Mouse (Mus musculus) forebrain, embryonic 11.5 days (tissue): Measurements from ENCODE around the gene Fbxo46. TPM values are rescaled to one million over a fixed set of nuclear protein-coding genes. Genes with fewer than 3 reads are reported as not detected.
"Not testable (repeated sequence)": the region's sequence is repeated elsewhere in the genome, so short reads cannot be mapped to it uniquely, and the experiment has no call there.

Experiments
- ATAC-seq: fragments of 200-750 bp; cut with Nextera tagmentation; replicated peaks from 2 replicates; pipeline ENCODE4 v1.8.0; 2017; ENCODE audit warnings: moderate TSS enrichment; ENCODE audit not compliant: low FRiP score
- DNase-seq: peaks from one replicate; pipeline ENCODE4 v3.0.0-alpha.2; 2017; ENCODE audit warnings: low spot score
- H3K27ac ChIP-seq: fragments of 300-500 bp; sonication (generic); 2 replicates; pipeline ENCODE4 v1.5.1; 2014; ENCODE audit warnings: low read depth, low read length
- H3K27me3 ChIP-seq: fragments of 300-500 bp; sonication (generic); 2 replicates; pipeline ENCODE4 v1.6.1; 2014; ENCODE audit warnings: mild to moderate bottlenecking, low read length, mixed read lengths; ENCODE audit not compliant: control insufficient read depth, insufficient read depth
- H3K36me3 ChIP-seq: fragments of 300-500 bp; sonication (generic); 2 replicates; pipeline ENCODE4 v1.6.1; 2014; ENCODE audit warnings: mild to moderate bottlenecking, low read length, moderate library complexity, mixed read lengths; ENCODE audit not compliant: control insufficient read depth, insufficient read depth
- H3K4me1 ChIP-seq: fragments of 300-500 bp; sonication (generic); replicated peaks from 2 replicates; pipeline ENCODE4 v1.6.1; 2014; ENCODE audit warnings: low read length, mixed read lengths; ENCODE audit not compliant: control insufficient read depth, insufficient read depth
- H3K4me2 ChIP-seq: fragments of 300-500 bp; sonication (generic); 2 replicates; pipeline ENCODE4 v1.6.1; 2014; ENCODE audit warnings: low read depth, mild to moderate bottlenecking, low read length, moderate library complexity, mixed read lengths; ENCODE audit not compliant: severe bottlenecking
- H3K4me3 ChIP-seq: fragments of 300-500 bp; sonication (generic); 2 replicates; pipeline ENCODE4 v1.5.1; 2014; ENCODE audit warnings: low read depth, low read length
- H3K9ac ChIP-seq: fragments of 300-500 bp; sonication (generic); 2 replicates; pipeline ENCODE4 v1.6.1; 2014; ENCODE audit warnings: low read length
- H3K9me3 ChIP-seq: fragments of 300-500 bp; sonication (generic); 2 replicates; pipeline ENCODE4 v1.6.1; 2016; ENCODE audit warnings: low read length, mixed read lengths; ENCODE audit not compliant: control insufficient read depth
- WGBS: fragments of 180-500 bp; shearing (Covaris S2); extraction: QIAGEN DNeasy Blood & Tissue Kit; methylation state at CpG from one replicate; pipeline ENCODE4 v1.1.7; 2014; 5-methylcytosine and 5-hydroxymethylcytosine counted together
- polyA plus RNA-seq: library from polyadenylated mRNA; unstranded; fragments of >200 nt; fragmentation: Nextera tagmentation; extraction: Ambion mirVana; gene quantifications from 2 replicates; pipeline ENCODE4 v1.2.1, GENCODE M21; 2014

Fbxo46 gene
- 13.6 and 13.9 TPM in 2 replicates for polyA plus RNA-seq

DNA sequence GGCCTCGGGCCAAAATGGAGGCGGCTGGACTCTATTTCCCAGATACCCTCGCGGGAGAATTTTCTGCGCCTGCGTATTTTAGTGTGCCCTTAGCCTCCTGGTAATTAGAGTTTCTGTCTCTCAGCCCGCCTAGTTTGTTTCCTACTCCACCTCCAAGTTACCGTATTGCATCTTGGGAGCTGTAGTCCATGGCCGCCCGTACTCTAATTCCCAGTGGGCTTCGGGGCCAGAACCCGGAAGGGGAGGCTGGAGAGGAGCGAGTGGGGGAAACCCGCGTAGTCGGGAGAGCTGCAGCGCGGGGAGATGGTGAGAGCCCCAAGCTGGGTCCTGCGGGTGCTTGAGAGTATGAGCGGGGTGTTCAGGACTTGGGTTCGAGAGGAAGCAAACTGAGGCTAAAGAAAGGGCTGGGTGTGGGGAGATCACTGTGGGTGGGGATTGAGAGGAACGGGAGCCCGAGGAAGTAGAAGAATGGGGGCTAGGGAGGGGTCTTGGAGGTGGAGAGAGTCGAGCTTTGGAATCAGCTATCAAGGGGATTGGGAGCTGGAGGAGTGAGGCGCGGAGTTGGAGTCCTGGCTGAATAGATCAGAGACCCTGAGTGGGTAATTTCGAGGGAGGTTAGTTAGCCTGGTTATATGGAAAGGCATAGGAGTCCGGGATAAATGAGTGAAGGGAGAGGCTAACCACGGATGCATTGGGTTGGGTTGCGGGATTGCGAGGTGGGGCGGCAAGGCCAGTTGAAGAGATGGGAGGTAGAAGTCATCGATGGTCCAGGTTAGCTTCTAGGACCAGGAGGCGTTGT lies at the start of gene Fbxo46:
Gene Fbxo46 (plus strand): TSS at position 229 of the 799 bp plus-strand sequence.
- Histone ChIP-seq H3K9ac (peak within 1 kb of the TSS; percentile 77), H3K4me1 (peaks cover 7% of the 10 kb centered on the region; the same call in 1 of the 2 replicates), H3K36me3 (no peaks in the 10 kb centered on the region), H3K4me2 (peak within 1 kb of the TSS; percentile 81), H3K9me3 (peaks cover 11% of the 10 kb centered on the region; the same call in 1 of the 2 replicates), H3K4me3 (peak within 1 kb of the TSS; percentile 75), H3K27ac (no peak within 1 kb of the TSS), H3K27me3 (peaks cover 6% of the 10 kb centered on the region)
- 3% methylated on average over 34 of the region's 34 CpGs for WGBS
- DNase-seq (peak; percentile 94), ATAC-seq (peak; percentile 95)

DNA sequence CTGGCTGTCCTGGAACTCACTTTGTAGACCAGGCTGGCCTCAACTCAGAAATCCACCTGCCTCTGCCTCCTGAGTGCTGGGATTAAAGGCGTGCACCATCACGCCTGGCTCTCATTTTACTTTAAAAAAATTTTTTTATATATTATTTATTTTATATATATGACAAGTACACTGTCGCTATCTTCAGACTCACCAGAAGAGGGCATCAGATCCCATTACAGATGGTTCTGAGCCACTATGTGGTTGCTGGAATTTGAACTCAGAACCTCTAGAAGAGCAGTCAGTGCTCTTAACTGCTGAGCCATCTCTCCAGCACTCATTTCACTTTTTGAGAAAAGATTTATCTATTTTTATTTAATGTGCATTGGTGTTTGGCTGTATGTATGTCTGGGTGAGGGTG lies 48.6 kb upstream of the Fbxo46 start:
- not testable (repeated sequence) for H3K9me3 ChIP-seq, H3K4me2 ChIP-seq, H3K36me3 ChIP-seq, H3K4me3 ChIP-seq, H3K27me3 ChIP-seq, H3K9ac ChIP-seq, H3K4me1 ChIP-seq, ATAC-seq, H3K27ac ChIP-seq, DNase-seq
- WGBS: 62% methylated on average over 3 of the region's 3 CpGs

- Histone ChIP-seq H3K36me3 (peaks cover 7% of the 10 kb centered on the region; the same call in 1 of the 2 replicates), H3K4me1 (peaks cover 10% of the 10 kb centered on the region; the same call in 1 of the 2 replicates), H3K9ac (no peak overlapping the region), H3K9me3 (no peaks in the 10 kb centered on the region), H3K27me3 (no peaks in the 10 kb centered on the region), H3K4me3 (no peak overlapping the region), H3K27ac (no peak overlapping the region), H3K4me2 (no peak overlapping the region)
- peak; percentile 74 for DNase-seq
- ATAC-seq: no peak
- 79% methylated on average over 9 of the region's 9 CpGs for WGBS
Measured at GRCm38 (mm10) chr7:19073504-19073903, 46.2 kb upstream of the Fbxo46 start.

DNA sequence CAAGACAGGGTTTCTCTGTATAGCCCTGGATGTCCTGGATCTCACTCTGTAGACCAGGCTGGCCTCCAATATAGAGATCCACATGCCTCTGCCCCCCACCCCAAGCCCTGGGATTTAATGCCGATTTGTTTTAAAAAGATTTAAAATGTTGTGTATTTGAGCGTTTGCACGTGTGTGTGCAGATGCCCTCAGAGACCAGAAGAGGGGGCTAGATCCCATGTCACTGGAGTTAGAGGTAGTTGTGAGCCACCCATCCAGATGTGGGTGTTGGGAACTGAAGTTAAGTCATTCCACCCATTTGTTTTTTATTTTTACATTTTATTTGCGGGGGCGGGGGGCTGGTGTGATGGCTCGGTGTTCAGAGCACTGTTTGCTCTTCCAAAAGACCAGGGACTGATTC lies 45.2 kb upstream of the Fbxo46 start:
- ATAC-seq: no peak

GRCm38 (mm10) chr7:19075231-19075630 lies 44.4 kb upstream of the Fbxo46 start:
- H3K27me3 ChIP-seq: no peaks in the 10 kb centered on the region
- H3K4me2 ChIP-seq: peak overlapping the region; percentile 97
- H3K9me3 ChIP-seq: no peaks in the 10 kb centered on the region
- peak overlapping the region; percentile 100 for H3K4me3 ChIP-seq
- H3K9ac ChIP-seq: no peak overlapping the region
- DNase-seq: peak; percentile 50
- no peak for ATAC-seq
- H3K4me1 ChIP-seq: peaks cover 10% of the 10 kb centered on the region; the same call in 1 of the 2 replicates
- peaks cover 11% of the 10 kb centered on the region; the same call in 1 of the 2 replicates for H3K36me3 ChIP-seq
- WGBS: 56% methylated on average over 5 of the region's 5 CpGs
- no peak overlapping the region for H3K27ac ChIP-seq

More for the DNA sequence above, 45.2 kb upstream of the Fbxo46 start:
- no peaks in the 10 kb centered on the region for H3K9me3 ChIP-seq
- no peak overlapping the region for H3K27ac ChIP-seq
- H3K36me3 ChIP-seq: peaks cover 7% of the 10 kb centered on the region; the same call in 1 of the 2 replicates
- peaks cover 10% of the 10 kb centered on the region; the same call in 1 of the 2 replicates for H3K4me1 ChIP-seq
- H3K4me3 ChIP-seq: no peak overlapping the region
- H3K4me2 ChIP-seq: no peak overlapping the region
- no peak overlapping the region for H3K9ac ChIP-seq
- 94% methylated on average over 6 of the region's 6 CpGs for WGBS
- DNase-seq: peak; percentile 35
- no peaks in the 10 kb centered on the region for H3K27me3 ChIP-seq

DNA sequence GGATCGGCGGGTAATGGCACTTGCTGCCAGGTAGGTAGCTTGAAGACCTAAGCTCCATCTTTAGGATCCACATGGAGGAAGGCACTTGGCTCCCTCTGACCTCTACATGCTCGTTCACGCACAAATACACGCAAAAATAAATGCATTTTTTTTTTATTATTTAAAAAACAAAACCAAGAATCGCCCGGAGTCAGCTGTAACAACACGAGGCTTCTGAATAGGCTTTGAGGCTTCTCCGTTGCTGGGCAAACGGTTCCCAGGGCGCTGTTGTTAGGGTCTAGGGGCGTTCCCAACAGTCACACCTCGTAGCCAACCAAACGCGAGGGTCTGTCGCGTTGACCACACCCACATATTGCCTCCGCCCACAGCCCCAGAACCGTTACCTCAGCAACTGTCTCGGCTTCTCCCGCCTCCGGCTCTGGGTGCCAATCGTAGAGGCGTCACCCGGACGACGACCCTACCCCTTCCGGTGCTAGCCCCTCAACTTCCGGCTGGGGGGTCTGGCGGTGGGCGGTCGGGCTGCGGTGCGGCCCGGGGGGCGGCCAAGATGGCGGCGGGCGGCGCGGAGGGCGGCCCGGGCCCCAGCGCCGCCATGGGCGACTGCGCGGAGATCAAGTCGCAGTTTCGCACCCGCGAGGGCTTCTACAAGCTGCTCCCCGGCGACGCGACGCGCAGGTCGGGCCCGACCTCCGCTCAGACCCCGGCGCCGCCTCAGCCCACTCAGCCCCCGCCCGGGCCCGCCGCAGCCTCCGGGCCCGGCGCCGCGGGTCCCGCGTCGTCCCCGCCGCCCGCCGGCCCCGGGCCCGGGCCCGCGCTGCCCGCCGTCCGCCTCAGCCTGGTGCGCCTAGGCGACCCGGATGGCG lies 43.7 kb upstream of the Fbxo46 start, which contains the start of gene Dmwd:
Gene Dmwd (plus strand): TSS at position 505 of the 863 bp plus-strand sequence.
- Histone ChIP-seq H3K9ac (peak within 1 kb of the TSS; percentile 99), H3K4me2 (peak within 1 kb of the TSS; percentile 97), H3K36me3 (peaks cover 17% of the 10 kb centered on the region), H3K27me3 (no peaks in the 10 kb centered on the region), H3K9me3 (no peaks in the 10 kb centered on the region), H3K4me3 (peak within 1 kb of the TSS; percentile 100), H3K4me1 (peaks cover 10% of the 10 kb centered on the region; the same call in 1 of the 2 replicates), H3K27ac (peak within 1 kb of the TSS; percentile 57)
- DNase-seq: peak; percentile 99
- 1% methylated on average over 77 of the region's 91 CpGs for WGBS
- peak; percentile 99 for ATAC-seq

- H3K9ac ChIP-seq: peak overlapping the region; percentile 99
- H3K4me2 ChIP-seq: peak overlapping the region; percentile 97
- peak overlapping the region; percentile 100 for H3K4me3 ChIP-seq
- H3K9me3 ChIP-seq: no peaks in the 10 kb centered on the region
- no peaks in the 10 kb centered on the region for H3K27me3 ChIP-seq
- H3K27ac ChIP-seq: peak overlapping the region; percentile 57
- DNase-seq (peak; percentile 59), ATAC-seq (no peak)
- H3K4me1 ChIP-seq: peaks cover 10% of the 10 kb centered on the region; the same call in 1 of the 2 replicates
- WGBS: under 1% methylated on average over 22 of the region's 22 CpGs
- peaks cover 17% of the 10 kb centered on the region for H3K36me3 ChIP-seq
Measured at GRCm38 (mm10) chr7:19076586-19076991, 43.1 kb upstream of the Fbxo46 start.

DNA sequence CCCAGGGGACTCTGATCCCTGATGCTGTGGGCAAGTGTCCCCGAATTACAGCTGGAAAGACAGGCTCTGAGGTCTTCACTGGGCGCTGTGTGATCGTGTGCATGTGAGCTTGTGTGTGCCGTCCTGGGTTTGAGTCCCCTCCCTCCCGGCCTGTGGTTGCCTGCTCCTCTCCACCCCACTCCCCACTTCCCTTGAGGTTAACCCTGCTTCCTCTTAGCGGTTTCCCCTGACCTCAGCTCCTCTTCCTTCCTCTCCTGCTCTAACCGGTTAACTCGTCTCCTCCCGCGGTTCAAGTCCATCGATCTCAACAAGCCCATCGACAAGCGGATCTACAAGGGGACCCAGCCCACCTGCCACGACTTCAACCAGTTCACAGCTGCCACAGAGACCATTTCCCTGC lies 41.9 kb upstream of the Fbxo46 start:
- no peaks in the 10 kb centered on the region for H3K27me3 ChIP-seq
- peak overlapping the region; percentile 99 for H3K9ac ChIP-seq
- 83% methylated on average over 14 of the region's 14 CpGs for WGBS
- peaks cover 19% of the 10 kb centered on the region for H3K36me3 ChIP-seq
- H3K4me2 ChIP-seq: peak overlapping the region; percentile 97; the same call in 1 of the 2 replicates
- ATAC-seq (no peak), DNase-seq (peak; percentile 49)
- peak overlapping the region; percentile 100 for H3K4me3 ChIP-seq
- no peaks in the 10 kb centered on the region for H3K9me3 ChIP-seq
- H3K27ac ChIP-seq: no peak overlapping the region
- H3K4me1 ChIP-seq: peaks cover 10% of the 10 kb centered on the region; the same call in 1 of the 2 replicates
